Mouse (Mus musculus) liver, adult 2 months (tissue): ENCODE measurements around the gene Fbxl17.

Experiments
- CTCF ChIP-seq: fragments of 200-500 bp; IDR thresholded peaks from 2 replicates; pipeline ENCODE4 v1.5.1; 2011; ENCODE audit warnings: low read depth, low read length, control low read depth
- POLR2A ChIP-seq: fragments of 200-500 bp; IDR thresholded peaks from 2 replicates; pipeline ENCODE4 v1.6.1; 2011; ENCODE audit warnings: low read length, control low read depth; ENCODE audit not compliant: insufficient read depth; ENCODE audit errors: extremely low read depth

DNA sequence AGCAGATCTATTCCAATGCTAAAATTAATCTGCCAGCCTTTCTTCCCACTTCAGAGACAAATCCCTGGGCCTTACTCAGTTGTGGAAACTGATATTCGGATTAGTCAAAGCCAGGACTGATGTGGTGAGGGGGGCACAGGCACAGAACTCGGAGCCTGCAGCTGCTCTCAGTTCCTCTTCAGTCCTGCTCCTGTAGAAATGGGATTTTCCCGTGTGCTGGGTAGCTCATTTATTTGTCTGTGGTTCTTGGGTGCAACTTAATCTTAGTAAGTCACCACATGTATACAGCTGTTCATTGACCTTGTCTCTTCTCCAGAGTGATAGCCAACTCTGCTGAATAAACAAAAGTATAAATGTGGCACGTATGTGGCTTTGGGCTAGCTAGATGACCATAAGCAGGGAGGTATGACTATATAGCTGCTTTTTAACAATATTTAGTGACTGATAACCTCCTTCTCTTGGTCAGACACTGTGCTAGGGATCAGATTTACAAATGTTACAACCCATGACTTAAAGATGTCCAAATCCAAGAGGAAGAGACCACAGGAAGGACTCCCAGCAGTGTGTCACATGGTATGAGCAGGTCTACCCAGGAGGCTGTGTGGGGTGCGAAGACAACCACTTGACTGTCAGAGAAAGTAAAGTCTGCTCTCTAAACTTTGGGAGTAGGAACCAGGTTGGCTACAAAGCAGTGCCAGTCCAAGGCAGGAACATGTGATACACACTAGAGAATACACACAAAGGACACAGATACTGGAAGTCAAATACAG, 331.6 kb downstream of the Fbxl17 start:
- TF ChIP-seq CTCF (no peak), POLR2A (no peak)
